Mouse (Mus musculus): Measurements from ENCODE around the gene 4933407L21Rik.

DNA sequence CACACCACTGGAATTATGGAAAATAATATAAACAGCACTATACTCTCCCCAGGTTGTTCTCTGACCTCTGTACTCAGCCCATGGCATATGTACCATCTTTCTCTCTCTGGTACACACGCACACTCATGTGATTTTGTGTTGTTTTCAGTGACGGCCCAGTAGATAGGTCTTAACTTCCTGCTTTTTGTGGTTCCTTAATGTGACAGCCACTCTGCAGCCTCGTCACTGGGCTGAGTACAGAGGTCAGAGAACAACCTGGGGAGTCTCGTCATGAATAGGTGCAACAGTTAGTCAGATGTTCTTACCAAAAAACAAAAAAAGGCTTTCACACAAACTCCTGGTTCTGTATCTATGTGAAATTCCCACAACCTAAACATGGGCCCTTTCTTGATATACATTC is 60.1 kb downstream of the 4933407L21Rik start:
- TF ChIP-seq CTCF (IDR thresholded peaks at IDR 0.05; ENCODE audit: borderline replicate concordance, insufficient read depth, low read length) (no peak), POLR2A (IDR thresholded peaks at IDR 0.05; ENCODE audit: low read depth, low read length) (no peak)

Measured in embryonic fibroblast, embryonic 13.5 days (primary cell).